Mouse (Mus musculus): ENCODE data around the gene Pou6f1.

Gene Pou6f1

DNA sequence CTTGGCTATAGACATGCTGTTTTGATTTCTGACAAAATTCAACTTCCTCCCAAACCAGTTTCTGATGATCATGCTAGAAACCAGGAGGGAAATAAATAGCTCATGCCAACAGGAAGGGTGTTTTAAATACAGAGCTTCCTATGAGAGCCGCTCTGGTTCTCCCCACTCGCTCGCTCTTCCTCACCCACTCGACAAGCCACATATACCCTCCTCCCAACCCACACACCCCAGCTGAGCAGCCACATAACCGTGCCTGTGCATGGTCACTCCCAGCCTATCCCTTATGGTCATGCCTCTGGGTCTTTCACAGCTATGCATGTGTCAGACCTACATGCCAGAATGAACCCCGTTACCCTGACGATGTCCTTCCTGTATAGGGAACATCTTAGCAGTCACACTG is 22.4 kb upstream of the Pou6f1 start:
- CTCF ChIA-PET: interaction anchor here (0.5 kb wide), 1 partner anchor 1651 kb away, joined by 7 read pairs; no protein-coding TSS in a partner anchor

DNA sequence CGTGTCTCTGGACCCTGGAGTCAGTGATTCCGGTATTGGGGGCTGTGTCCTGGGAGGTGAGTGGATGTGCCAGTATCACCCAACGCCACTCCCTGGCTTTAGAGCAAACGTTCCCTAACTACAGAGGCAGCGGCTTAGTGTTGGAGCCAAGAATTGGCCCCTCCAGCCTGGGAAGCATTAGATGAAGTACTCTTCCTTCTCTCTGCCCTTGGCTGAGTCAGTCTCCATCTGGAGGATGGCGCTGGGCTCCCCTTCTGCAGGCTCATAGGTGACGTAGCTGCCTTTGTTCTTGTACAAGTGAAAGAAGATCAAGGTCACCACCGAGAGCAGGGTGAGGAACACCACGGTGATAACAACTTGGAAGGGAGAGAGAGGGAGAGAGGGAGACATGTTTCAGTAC is 21.9 kb upstream of the Pou6f1 start:
- CTCF ChIA-PET: interaction anchor here (0.5 kb wide), 1 partner anchor 1651 kb away, joined by 7 read pairs; no protein-coding TSS in a partner anchor

DNA sequence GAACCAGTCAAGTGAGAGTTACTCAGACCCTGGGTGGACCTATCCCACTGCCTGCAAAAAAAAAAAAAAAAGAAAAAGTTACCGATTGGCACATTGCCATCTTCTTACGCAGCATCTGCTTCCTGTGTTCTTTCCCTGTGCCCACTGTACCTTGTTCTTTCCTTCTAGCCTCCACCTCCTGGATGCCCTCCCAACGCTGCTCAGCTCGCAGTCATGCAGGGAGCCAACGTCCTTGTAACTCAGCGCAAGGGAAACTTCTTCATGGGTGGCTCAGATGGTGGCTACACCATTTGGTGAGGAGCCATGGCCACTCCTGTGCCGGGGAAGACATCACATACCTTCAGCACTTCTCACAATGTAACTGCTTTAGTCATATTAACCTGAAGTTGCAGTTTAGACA is 19.4 kb upstream of the Pou6f1 start:
- CTCF ChIA-PET: interaction anchor here (0.7 kb wide), 2 partner anchors 18 to 112 kb away, joined by 8 to 9 read pairs; no protein-coding TSS in a partner anchor

DNA sequence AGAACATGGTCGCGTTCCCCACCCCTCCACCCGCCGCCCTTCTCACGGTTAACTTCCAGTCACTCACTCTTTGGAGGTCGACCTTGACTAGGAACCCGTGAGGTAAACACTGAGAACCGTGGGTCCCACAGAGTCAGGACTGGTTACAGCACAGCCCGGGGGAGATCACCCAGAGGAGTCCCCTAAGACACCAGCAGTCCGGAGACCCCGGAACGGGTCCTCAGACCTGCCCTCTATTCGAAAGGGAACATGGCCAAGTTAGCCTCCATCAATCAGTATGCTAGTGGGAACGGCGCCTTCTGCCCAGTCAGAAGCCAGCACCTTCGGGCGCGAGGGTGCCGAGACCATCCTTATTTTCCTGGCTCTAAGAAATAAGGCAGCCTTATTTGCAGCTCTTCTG is 16.4 kb upstream of the Pou6f1 start:
- CTCF ChIA-PET: interaction anchor here (0.6 kb wide), 1 partner anchor 74 kb away, joined by 4 read pairs; no protein-coding TSS in a partner anchor

DNA sequence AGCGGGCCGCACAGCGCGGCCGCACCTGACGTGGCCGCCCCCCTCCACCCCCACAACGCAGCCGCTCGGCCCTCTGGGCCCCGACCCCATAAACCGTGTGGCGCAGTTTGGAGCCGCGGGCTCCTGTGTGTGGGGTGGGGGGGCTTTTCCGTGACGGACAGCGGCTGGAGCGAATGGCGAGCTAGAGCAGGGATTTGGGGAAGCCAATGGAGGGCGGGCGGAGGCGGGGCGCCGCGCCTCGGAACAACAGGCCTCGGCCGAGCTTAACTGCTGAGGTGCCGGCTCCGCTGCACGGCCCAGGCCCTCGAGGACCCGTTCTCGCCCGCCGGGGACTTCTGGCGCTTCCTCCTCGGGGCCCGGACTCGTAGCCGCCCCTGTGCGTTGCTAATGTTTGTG is 16.0 kb upstream of the Pou6f1 start:
- CTCF ChIA-PET: interaction anchor here (0.6 kb wide), 1 partner anchor 74 kb away, joined by 4 read pairs; no protein-coding TSS in a partner anchor

DNA sequence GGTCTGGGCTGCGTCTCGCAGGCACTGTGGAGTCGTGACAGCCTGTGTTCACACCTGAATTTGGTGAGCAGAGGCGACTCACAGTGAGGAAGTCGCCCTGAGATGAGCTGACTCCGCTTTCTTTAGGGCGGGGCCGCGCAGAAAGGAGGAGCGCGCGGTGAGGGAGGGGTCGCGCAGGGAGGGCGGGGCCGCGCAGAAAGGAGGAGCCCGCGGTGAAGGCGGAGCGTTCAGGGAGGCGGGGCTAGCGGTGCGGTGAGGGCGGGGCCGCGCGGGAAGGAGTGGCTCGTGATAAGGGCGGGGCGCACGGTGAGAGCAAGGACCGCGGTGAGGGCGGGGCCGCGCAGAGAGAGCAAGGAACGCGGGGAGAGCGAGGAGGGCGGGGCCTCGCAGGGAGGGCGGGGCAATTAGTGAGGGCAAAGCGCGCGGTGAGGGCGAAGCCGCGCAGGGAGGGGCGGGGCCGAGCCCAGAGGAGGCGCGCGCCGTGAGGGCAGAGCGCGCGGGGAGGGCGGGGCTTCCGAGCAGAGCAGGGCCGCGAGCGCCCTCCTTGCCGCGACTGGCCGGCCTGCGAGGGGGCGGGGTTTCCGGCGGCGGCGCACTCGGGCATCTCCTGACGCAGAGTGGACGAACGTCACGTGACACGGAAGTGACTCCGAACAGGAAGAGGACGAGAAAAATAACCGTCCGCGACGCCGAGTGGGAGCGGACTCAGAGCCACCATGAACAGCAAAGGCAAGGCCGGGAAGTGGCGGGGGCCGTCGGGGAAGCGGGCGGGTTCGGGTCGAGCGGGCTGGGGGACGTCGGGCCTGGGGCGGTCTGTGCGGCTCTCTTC is 15.4 kb upstream of the Pou6f1 start, which contains the start of gene Dazap2:
Gene Dazap2 (plus strand): TSS at position 354 of the 829 bp plus-strand sequence.
- CTCF ChIA-PET: interaction anchor here (0.6 kb wide), 1 partner anchor 10 kb away, joined by 3 read pairs; no protein-coding TSS in a partner anchor

DNA sequence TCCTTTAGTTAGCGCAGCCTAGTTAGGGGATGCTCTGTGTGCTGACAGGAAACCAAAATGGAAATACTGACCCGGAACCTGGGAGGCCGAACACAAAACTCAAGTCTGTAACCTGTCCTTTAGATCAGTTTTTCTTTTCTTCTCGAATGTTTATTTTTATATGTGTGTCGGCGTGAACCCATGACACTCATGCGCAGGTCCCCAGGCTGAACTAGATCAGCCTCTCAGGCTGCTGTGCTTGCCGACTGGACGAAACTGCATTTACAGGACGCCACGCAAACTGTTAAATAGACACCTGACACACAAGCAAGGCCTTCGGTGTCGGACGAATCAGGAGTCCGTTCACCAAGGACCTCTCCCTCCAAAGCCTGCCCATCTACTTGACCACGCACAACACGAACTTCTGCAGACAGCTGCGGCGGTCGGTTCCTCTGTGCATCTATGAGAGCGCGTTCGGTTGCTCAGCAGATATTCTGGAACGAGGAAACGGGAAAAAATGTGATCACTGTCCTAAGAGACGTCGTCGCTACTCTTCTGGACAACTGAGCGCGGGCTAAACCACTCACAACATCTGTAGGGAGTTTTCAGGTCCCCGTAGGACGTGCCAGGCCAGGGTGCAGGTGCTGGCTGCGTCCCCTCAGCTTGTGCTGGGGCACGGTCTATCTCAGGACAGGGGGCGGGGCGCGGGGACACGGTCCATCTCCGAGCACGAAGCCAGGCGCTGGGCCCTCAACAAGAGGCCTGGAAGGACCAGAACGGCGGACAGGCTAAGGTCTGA is 14.6 kb upstream of the Pou6f1 start:
- CTCF ChIA-PET: interaction anchor here (0.6 to 1.1 kb wide), 2 partner anchors 9 to 14 kb away, joined by 3 read pairs; no protein-coding TSS in a partner anchor

DNA sequence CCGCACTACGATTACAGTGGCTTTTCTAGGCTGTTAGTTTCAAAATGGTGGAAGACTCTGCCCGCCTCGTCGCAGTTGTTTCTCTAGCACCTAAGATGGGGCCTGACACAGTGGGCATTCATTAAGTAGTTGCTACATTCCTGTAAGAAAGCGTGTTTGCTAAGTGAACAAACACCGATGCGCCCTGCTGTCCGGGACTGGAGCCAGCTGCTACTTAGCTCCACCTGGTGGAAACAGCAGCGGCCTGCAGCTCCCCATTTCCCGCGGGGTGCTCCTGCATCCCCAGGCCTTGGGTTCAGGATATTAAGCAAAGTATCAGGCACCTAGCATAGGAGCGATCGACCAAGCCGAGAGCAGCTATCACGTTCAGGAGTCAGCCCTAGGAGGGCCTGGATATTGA is 13.8 kb upstream of the Pou6f1 start:
- CTCF ChIA-PET: interaction anchor here (1.1 to 1.8 kb wide), 2 partner anchors 13 to 75 kb away, joined by 3 to 18 read pairs; no protein-coding TSS in a partner anchor

DNA sequence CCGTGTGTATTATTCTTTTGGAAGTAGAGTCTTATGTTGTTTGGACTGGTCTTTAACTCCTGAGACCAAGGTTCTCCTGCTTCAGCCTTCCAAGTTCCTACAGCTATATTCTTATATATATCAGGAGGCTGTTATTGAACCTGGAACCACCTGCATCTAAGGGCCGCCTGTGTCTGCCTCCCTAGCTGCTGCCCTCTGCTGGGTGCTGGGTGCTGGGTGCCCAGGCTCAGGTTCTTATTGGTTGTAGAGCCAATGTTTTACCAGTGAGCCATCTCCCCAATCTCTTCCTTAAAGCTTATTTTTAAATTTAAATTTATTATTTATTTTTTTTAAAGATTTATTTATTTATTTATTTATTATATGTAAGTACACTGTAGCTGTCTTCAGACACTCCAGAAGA is 12.6 kb upstream of the Pou6f1 start:
- CTCF ChIA-PET: interaction anchor here (0.6 to 1.8 kb wide), 3 partner anchors 36 to 76 kb away, joined by 3 to 18 read pairs (median 4); no protein-coding TSS in a partner anchor

DNA sequence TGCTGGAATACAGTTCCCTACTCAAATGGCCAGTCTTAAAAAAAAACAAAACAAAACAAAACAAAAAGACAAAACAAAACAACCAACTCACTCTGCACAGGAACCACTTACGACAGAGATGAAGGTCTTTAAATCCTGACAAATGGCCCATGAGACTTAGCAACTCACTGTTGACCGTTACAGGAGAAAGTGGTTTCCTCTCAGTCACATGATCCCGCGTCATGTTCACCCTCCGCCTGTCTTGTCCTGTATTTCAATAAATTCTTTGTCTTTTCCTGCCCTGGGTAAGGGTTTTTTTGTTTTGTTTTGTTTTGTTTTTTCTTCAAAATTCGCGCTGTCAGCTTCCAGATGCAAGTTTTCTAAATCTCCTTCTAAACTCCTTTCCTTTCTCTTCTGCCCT is 12.2 kb upstream of the Pou6f1 start:
- CTCF ChIA-PET: interaction anchor here (0.5 to 1.8 kb wide), 2 partner anchors 73 to 138 kb away, joined by 15 to 18 read pairs; no protein-coding TSS in a partner anchor

DNA sequence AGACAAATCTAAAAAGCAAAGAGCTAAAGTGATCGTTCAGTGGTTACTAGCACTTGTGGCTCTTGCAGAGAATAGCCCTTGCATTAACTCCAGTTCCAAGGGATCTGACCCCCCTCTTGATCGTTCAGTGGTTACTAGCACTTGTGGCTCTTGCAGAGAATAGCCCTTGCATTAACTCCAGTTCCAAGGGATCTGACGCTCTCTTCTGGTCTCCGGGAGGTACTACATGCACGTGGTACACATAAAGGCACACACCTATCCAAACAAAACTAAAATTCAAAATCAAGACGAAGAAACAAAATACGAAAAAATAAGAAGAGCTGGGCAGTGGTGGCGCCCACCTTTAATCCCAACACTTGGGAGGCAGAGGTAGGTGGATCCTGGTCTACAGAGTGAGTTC is 6.9 kb upstream of the Pou6f1 start:
- CTCF ChIA-PET: interaction anchor here (0.6 to 0.7 kb wide), 2 partner anchors 19 to 68 kb away, joined by 3 to 9 read pairs; no protein-coding TSS in a partner anchor

DNA sequence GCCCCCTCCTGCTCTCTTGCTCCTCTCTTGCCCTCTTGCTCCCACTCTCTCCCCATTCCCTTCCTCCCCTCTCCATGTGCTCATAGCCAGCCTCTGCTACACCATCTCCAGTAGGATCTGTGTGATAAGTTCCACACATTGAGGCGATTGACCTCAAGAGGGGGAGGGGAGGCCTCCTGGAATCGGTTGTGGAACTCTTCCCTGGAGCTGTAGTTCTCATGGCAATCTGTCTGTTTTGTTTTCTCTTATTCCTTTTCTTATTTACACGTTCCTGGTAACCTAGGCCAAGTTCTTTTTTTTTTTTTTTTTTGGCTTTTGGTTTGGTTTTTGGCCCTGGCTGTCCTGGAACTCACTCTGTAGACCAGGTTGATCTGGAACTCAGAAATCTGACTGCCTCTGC is 1.9 kb upstream of the Pou6f1 start:
- CTCF ChIA-PET: interaction anchor here (0.6 kb wide), 1 partner anchor 70 kb away, joined by 3 read pairs; no protein-coding TSS in a partner anchor

DNA sequence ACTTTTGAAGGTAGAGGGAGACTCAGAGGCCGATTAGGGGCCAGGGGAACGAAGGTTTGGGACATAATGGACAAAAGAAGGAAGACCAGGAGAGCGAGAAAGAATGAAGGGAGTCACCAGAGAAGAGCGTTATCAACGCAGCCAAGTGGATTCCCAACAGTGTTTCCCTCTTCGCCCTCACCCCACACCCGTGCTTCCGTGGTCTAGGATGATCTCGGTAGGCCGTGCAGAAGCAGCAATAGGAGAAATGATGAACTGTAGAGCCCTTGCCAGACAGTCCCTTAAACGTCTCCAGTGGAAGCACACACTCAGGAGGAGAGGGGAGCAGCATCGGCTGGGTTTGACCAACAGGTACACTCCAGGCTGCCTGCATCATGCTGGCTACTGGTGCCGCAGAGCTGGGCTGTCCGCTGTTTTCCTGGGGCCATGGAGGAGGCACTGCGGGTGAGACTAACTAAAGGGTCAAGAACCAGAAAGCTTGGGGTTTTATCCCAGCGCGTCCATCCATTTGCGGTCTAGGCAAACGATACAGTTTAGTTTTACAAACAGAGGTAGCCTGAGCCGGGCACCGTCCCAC is 1.0 kb upstream of the Pou6f1 start:
- CTCF ChIA-PET: interaction anchor here (0.7 to 1.0 kb wide), 2 partner anchors 13 to 1214 kb away, joined by 3 to 19 read pairs; no protein-coding TSS in a partner anchor

DNA sequence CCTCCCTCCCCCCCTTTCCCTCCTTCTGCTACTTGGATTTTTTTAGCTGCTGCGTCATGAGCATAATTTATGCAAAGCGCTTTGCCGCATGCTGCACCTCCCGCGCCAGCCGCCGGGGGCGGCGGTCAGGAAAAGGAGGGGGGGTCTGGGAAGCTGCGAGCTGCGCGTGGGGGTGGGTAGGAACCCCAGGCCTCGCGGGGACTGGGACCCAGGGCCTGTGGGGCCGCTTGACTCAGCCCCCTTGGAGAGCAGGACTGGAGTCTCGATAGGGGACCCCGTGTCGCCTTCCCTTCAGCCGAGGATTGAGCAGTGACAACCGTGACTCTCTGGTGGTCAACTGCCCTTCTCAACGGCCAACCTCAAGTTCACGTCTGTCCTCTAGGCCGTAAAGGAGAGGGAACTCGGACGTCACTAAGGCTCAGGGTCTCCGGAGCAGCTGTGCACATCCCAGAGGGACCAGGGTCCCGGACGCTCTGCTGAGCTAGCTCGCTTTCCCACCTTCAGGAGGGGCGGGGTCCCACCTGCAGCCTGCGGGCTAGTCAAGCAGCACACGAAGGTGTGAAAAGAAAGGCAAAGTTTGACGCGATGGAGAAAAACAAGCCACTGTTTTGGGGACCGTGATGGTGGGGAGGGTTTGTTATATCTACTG is 387 bp upstream of the Pou6f1 start:
- CTCF ChIA-PET: interaction anchor here (1.0 kb wide), 1 partner anchor 14 kb away, joined by 3 read pairs; no protein-coding TSS in a partner anchor

DNA sequence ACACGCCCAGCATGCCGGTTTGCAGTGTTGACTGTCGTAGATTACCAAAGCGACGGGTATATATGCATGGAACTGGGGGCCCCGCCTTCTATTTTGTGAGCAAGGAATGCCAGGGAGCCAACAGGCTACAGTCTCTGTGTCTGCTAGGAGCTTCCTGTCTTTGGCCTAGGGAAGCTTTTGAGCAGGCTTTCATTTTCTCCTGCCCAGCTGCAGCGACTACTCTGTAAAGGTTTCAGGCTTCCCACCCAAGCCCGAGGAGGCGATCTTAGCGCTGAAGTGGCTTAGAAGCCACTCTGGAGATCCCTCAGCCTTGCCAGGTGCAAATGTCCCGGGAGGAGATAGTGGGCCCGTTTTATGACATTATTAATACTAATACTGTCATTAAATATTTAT is 905 bp downstream of the Pou6f1 start:
- CTCF ChIA-PET: no interaction called here

DNA sequence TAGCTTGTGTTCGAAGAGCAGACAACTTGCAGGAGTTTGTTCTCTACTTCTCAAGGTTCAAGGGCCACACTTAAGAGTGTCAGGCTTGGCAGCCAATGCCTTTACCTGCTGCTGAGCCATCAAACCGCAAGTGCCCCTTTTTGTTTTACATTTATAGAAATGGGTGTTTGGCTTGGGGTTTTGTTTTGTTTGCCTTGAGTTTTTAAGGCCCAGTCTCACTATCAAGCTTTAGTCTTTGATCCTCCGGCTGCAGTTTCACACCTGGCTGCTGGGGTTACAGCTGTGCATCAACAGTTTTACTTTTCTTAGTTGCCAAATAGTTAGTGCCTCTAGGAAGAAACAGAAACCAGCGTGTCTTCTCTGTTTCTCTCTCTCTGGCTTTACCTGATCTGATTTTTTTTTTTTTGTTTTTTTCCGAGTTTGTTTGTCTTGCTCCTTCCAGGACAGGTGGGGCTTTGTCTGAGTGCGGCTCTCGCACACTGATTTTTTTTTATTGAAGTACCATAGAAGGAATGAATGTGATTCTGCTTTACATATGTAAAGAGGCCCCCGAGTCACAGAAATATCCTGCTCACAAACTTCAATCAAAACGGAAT is 1.4 kb downstream of the Pou6f1 start:
- CTCF ChIA-PET: interaction anchor here (0.6 to 0.7 kb wide), 3 partner anchors 102 to 463 kb away, joined by 3 to 4 read pairs (median 4); no protein-coding TSS in a partner anchor

DNA sequence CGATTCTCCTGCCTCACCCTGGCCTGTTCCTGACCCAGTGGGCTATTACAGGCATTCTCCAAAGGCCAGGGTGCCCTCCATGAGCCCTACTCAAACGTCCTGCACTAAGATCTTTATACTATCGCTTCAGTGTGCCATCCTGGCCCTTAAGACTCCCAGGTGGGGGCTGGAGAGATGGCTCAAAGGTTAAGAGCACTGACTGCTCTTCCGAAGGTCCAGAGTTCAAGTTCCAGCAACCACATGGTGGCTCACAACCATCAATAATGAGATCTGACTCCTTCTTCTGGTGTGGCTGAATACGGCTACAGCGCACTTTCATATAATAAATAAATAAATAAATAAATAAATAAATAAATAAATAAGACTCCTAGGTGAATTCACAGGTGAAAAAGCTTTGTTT is 7.0 kb downstream of the Pou6f1 start:
- CTCF ChIA-PET: no interaction called here

DNA sequence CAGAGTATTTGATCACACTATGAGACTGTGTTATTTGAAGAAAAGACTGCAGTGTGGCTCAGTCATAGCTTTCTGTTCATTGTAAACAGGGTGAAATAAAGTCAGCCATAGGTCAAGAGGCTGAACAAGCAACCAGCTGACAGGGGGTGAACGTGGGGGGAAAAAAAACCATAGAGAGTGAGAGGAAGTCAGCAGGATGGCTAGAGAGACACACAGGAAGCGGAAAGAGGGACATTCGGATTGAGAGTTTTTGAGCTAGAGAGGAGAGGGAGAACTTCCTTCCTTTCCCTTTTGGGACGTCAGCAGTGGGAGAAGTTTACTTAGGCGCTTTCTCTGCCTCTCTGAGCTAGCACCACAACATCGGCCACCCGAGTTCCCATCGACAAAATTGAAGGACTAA is 9.3 kb downstream of the Pou6f1 start:
- CTCF ChIA-PET: no interaction called here

DNA sequence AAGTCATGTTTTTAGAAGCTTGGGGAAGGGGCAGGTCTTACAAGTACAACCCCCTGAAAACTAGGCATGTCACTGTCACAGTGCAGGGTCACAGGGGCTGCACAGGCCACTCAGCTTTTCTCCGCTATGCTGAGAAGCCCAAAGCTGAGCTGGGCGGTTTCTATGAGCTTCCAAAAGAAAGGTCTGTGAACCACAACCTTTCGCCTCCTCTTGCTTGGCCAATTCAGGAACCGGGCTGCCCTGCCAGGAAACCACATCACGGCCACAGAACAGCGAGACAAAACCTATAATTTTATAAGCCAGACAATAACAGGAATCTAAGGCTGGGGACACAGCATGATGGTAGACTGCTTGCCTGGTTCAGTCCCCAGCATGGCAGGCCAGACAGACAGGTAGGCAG is 11.5 kb downstream of the Pou6f1 start:
- CTCF ChIA-PET: no interaction called here

DNA sequence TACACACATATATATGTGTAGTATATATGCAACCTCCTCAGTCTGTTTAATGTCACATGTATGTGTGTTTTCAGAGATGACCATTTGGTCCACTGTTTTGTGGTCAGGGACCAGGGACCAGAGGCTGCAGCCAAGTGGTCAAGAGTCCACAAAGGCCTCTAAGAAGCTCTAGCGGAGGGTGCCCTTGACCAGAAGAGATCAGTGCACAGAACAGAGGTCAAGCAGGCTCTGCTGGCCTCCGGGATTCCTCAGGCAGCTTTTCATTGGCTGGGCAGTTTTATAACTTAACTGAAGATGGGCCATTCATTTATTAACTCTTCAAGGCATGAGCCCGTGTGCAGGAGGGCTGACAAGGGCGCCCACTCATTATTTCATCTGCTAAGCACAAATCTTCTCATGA is 12.6 kb downstream of the Pou6f1 start:
- CTCF ChIA-PET: interaction anchor here (0.6 kb wide), 1 partner anchor 20 kb away, joined by 3 read pairs; no protein-coding TSS in a partner anchor

Data from spleen, embryonic (tissue).